Mouse (Mus musculus): ENCODE results near the gene Hoxa11. TPM values are rescaled to one million over a fixed set of nuclear protein-coding genes. Genes with fewer than 3 reads are reported as not detected.

Hoxa11 gene
- polyA plus RNA-seq, 1 experiment from 2014 or later: not detected

GRCm38 (mm10) chr6:52211170-52211935 lies 34.3 kb downstream of the Hoxa11 start:
- Histone ChIP-seq H3K27ac (ENCODE audit: low read depth) (peak overlapping the region; percentile 58; the same call in 1 of the 2 replicates), H3K4me1 (ENCODE audit: insufficient read depth) (0 out of 2 replicates have a peak, but pooled peaks cover 3% of the 10 kb centered on the region), H3K9me3 (ENCODE audit: low read depth, low read length) (no peaks in the 10 kb centered on the region), H3K36me3 (ENCODE audit: insufficient read depth) (no peaks in the 10 kb centered on the region), H3K4me2 (peak overlapping the region; percentile 87), H3K4me3 (ENCODE audit: low read depth, low read length) (peak overlapping the region; percentile 43), H3K9ac (peak overlapping the region; percentile 40), H3K27me3 (ENCODE audit: insufficient read depth, low read length) (peaks cover 91% of the 10 kb centered on the region)
- 3% methylated on average over 37 of the region's 37 CpGs for WGBS
- TF ChIP-seq CTCF (IDR thresholded peaks at IDR 0.05; ENCODE audit: low read depth): peak; percentile 78
- DNase-seq (peak; percentile 95), ATAC-seq (ENCODE audit: insufficient read depth) (peak; percentile 16)

GRCm38 (mm10) chr6:52209685-52210046 lies 35.9 kb downstream of the Hoxa11 start:
- Histone ChIP-seq H3K4me3 (ENCODE audit: low read depth, low read length) (peak overlapping the region; percentile 90), H3K4me2 (peak overlapping the region; percentile 87), H3K27me3 (ENCODE audit: insufficient read depth, low read length) (peaks cover 90% of the 10 kb centered on the region), H3K9me3 (ENCODE audit: low read depth, low read length) (no peaks in the 10 kb centered on the region), H3K36me3 (ENCODE audit: insufficient read depth) (0 out of 2 replicates have a peak, but pooled peaks cover 5% of the 10 kb centered on the region), H3K4me1 (ENCODE audit: insufficient read depth) (0 out of 2 replicates have a peak, but pooled peaks cover 3% of the 10 kb centered on the region), H3K27ac (ENCODE audit: low read depth) (peak overlapping the region; percentile 89; the same call in 1 of the 2 replicates), H3K9ac (peak overlapping the region; percentile 64)
- DNase-seq (no peak), ATAC-seq (ENCODE audit: insufficient read depth) (no peak)
- TF ChIP-seq CTCF (IDR thresholded peaks at IDR 0.05; ENCODE audit: low read depth): no peak
- 30% methylated on average over 12 of the region's 12 CpGs for WGBS

- H3K27ac ChIP-seq (ENCODE audit: low read depth): peak overlapping the region; percentile 89
- ATAC-seq (ENCODE audit: insufficient read depth): no peak
- peaks cover 90% of the 10 kb centered on the region for H3K27me3 ChIP-seq (ENCODE audit: insufficient read depth, low read length)
- H3K4me1 ChIP-seq (ENCODE audit: insufficient read depth): 0 out of 2 replicates have a peak, but pooled peaks cover 3% of the 10 kb centered on the region
- 17% methylated on average over 18 of the region's 18 CpGs for WGBS
- DNase-seq: no peak
- H3K4me3 ChIP-seq (ENCODE audit: low read depth, low read length): peak overlapping the region; percentile 90
- peak overlapping the region; percentile 87 for H3K4me2 ChIP-seq
- H3K9ac ChIP-seq: peak overlapping the region; percentile 64
- 0 out of 2 replicates have a peak, but pooled peaks cover 5% of the 10 kb centered on the region for H3K36me3 ChIP-seq (ENCODE audit: insufficient read depth)
- no peaks in the 10 kb centered on the region for H3K9me3 ChIP-seq (ENCODE audit: low read depth, low read length)
- no peak for TF ChIP-seq CTCF (IDR thresholded peaks at IDR 0.05; ENCODE audit: low read depth)
Observed at GRCm38 (mm10) chr6:52208868-52209684, 36.5 kb downstream of the Hoxa11 start.

- peaks cover 7% of the 10 kb centered on the region; the same call in 1 of the 2 replicates for H3K36me3 ChIP-seq (ENCODE audit: insufficient read depth)
- peak; percentile 88 for DNase-seq
- H3K4me1 ChIP-seq (ENCODE audit: insufficient read depth): 0 out of 2 replicates have a peak, but pooled peaks cover 3% of the 10 kb centered on the region
- H3K9ac ChIP-seq: peak within 1 kb of the TSS; percentile 100
- no peak for TF ChIP-seq CTCF (IDR thresholded peaks at IDR 0.05; ENCODE audit: low read depth)
- peak within 1 kb of the TSS; percentile 89 for H3K27ac ChIP-seq (ENCODE audit: low read depth)
- H3K4me3 ChIP-seq (ENCODE audit: low read depth, low read length): peak within 1 kb of the TSS; percentile 90
- H3K27me3 ChIP-seq (ENCODE audit: insufficient read depth, low read length): peaks cover 90% of the 10 kb centered on the region
- H3K4me2 ChIP-seq: peak within 1 kb of the TSS; percentile 87
- no peaks in the 10 kb centered on the region for H3K9me3 ChIP-seq (ENCODE audit: low read depth, low read length)
- no peak for ATAC-seq (ENCODE audit: insufficient read depth)
- WGBS: 1% methylated on average over 47 of the region's 47 CpGs
Observed at GRCm38 (mm10) chr6:52208072-52208867, 37.3 kb downstream of the Hoxa11 start, which contains the start of gene Hoxa6. TSS of gene Hoxa6 (minus strand) at chr6:52208722.

GRCm38 (mm10) chr6:52207684-52207976 lies 38.0 kb downstream of the Hoxa11 start:
- no peak for TF ChIP-seq CTCF (IDR thresholded peaks at IDR 0.05; ENCODE audit: low read depth)
- H3K4me3 ChIP-seq (ENCODE audit: low read depth, low read length): peak overlapping the region; percentile 90
- H3K27ac ChIP-seq (ENCODE audit: low read depth): peak overlapping the region; percentile 83
- H3K27me3 ChIP-seq (ENCODE audit: insufficient read depth, low read length): peaks cover 89% of the 10 kb centered on the region
- peak overlapping the region; percentile 87 for H3K4me2 ChIP-seq
- DNase-seq: peak; percentile 50
- ATAC-seq (ENCODE audit: insufficient read depth): no peak
- H3K4me1 ChIP-seq (ENCODE audit: insufficient read depth): 0 out of 2 replicates have a peak, but pooled peaks cover 3% of the 10 kb centered on the region
- H3K9ac ChIP-seq: peak overlapping the region; percentile 100
- H3K36me3 ChIP-seq (ENCODE audit: insufficient read depth): peaks cover 8% of the 10 kb centered on the region; the same call in 1 of the 2 replicates
- H3K9me3 ChIP-seq (ENCODE audit: low read depth, low read length): no peaks in the 10 kb centered on the region

GRCm38 (mm10) chr6:52206882-52207683 lies 38.5 kb downstream of the Hoxa11 start:
- WGBS: 25% methylated on average over 4 of the region's 4 CpGs
- peaks cover 87% of the 10 kb centered on the region for H3K27me3 ChIP-seq (ENCODE audit: insufficient read depth, low read length)
- H3K4me3 ChIP-seq (ENCODE audit: low read depth, low read length): peak overlapping the region; percentile 90
- no peaks in the 10 kb centered on the region for H3K9me3 ChIP-seq (ENCODE audit: low read depth, low read length)
- ATAC-seq (ENCODE audit: insufficient read depth): no peak
- H3K9ac ChIP-seq: peak overlapping the region; percentile 100
- no peak for TF ChIP-seq CTCF (IDR thresholded peaks at IDR 0.05; ENCODE audit: low read depth)
- peak; percentile 39 for DNase-seq
- peaks cover 13% of the 10 kb centered on the region; the same call in 1 of the 2 replicates for H3K36me3 ChIP-seq (ENCODE audit: insufficient read depth)
- peak overlapping the region; percentile 87 for H3K4me2 ChIP-seq
- 0 out of 2 replicates have a peak, but pooled peaks cover 3% of the 10 kb centered on the region for H3K4me1 ChIP-seq (ENCODE audit: insufficient read depth)
- peak overlapping the region; percentile 83 for H3K27ac ChIP-seq (ENCODE audit: low read depth)
